ENCODE assay signal across 27 mouse cellular contexts in genomic region chr17:83210531-83210930, GRCm38 (mm10). TPM values are rescaled to one million over a fixed set of nuclear protein-coding genes. Genes with fewer than 3 reads are reported as not detected.
DNase-seq lines count a peak whose midpoint lies in the region; ATAC-seq and TF ChIP-seq lines count a peak whose summit lies in the region.
"Had no signal": no experiment of that assay in that cellular context is flagged by ENCODE, and none has a peak within 500 bp of the region (broad histone marks: within the 10 kb centered on the region; RNA-seq: fewer than 3 reads in every experiment).

No protein-coding gene starts in this region.

- no peak for TF ChIP-seq CTCF in lung, postnatal 0 days (IDR thresholded peaks at IDR 0.05)

- no peak overlapping the region for H3K9ac ChIP-seq in forebrain, embryonic 12.5 days
- H3K9ac ChIP-seq in lung, postnatal 0 days (replicated peaks; ENCODE audit: low read depth) = no peak overlapping the region
- H3K9ac ChIP-seq: embryonic facial prominence, embryonic 15.5 days; heart, embryonic 15.5 days; limb, embryonic 13.5 days; liver, embryonic 13.5 days; midbrain, embryonic 13.5 days had no signal

- H3K27me3 ChIP-seq in forebrain, embryonic 10.5 days (ENCODE audit: poor library complexity, severe bottlenecking) = peaks cover 83% of the 10 kb centered on the region
- H3K27me3 ChIP-seq in forebrain, embryonic 12.5 days = peaks cover 52% of the 10 kb centered on the region
- no peaks in the 10 kb centered on the region for H3K27me3 ChIP-seq in lung, postnatal 0 days (replicated peaks; ENCODE audit: insufficient read depth, low read length)
- H3K27me3 ChIP-seq: heart, embryonic 15.5 days had no signal

- H3K36me3 ChIP-seq in forebrain, embryonic 10.5 days (replicated peaks) = no peaks in the 10 kb centered on the region
- no peaks in the 10 kb centered on the region for H3K36me3 ChIP-seq in forebrain, embryonic 12.5 days (replicated peaks)
- H3K36me3 ChIP-seq in lung, postnatal 0 days (ENCODE audit: insufficient read depth, low read length) = no peaks in the 10 kb centered on the region
- H3K36me3 ChIP-seq: embryonic facial prominence, embryonic 15.5 days; heart, embryonic 15.5 days; limb, embryonic 13.5 days; liver, embryonic 13.5 days; midbrain, embryonic 13.5 days had no signal

- H3K4me1 ChIP-seq in forebrain, embryonic 10.5 days = peaks cover 49% of the 10 kb centered on the region
- H3K4me1 ChIP-seq in forebrain, embryonic 12.5 days = peaks cover 19% of the 10 kb centered on the region
- H3K4me1 ChIP-seq in lung, postnatal 0 days (ENCODE audit: insufficient read depth, low read depth, low read length) = 0 out of 2 replicates have a peak, but pooled peaks cover 5% of the 10 kb centered on the region

- no peak overlapping the region for H3K4me3 ChIP-seq in forebrain, embryonic 10.5 days
- H3K4me3 ChIP-seq in forebrain, embryonic 12.5 days (replicated peaks) = no peak overlapping the region
- no peak overlapping the region for H3K4me3 ChIP-seq in lung, postnatal 0 days (ENCODE audit: low read depth, low read length)
- H3K4me3 ChIP-seq: embryonic facial prominence, embryonic 15.5 days; heart, adult 2 months; heart, embryonic 15.5 days; layer of hippocampus, adult 2 months; limb, embryonic 13.5 days; liver, embryonic 13.5 days; megakaryocyte, embryonic 14.5 days; midbrain, embryonic 13.5 days had no signal

- TF ChIP-seq EP300 in lung, postnatal 0 days (IDR thresholded peaks at IDR 0.05) = no peak

- ATAC-seq in forebrain, embryonic 12.5 days (ENCODE audit: low FRiP score) = no peak
- no peak for ATAC-seq in lung, postnatal 0 days
- ATAC-seq: forebrain, embryonic 16.5 days; hindbrain, postnatal 0 days; intestine, postnatal 0 days; midbrain, embryonic 13.5 days had no signal

- no peak for DNase-seq in forebrain, embryonic 10.5 days (ENCODE audit: extremely low spot score, low spot score)
- peak; percentile 34 for DNase-seq in heart, postnatal 4 days
- DNase-seq in heart, adult 8-10 months (ENCODE audit: low spot score) = no peak
- peak; percentile 60 for DNase-seq in gastrocnemius, postnatal 25 days
- DNase-seq in c-Kit-positive CD71-positive TER-119-positive erythroid progenitor cells, embryonic 14.5 days (ENCODE audit: low spot score) = no peak
- DNase-seq in lung, postnatal 0 days (ENCODE audit: low spot score) = no peak
- DNase-seq: B cell, adult 2 months; cerebellum, adult 8-10 months; kidney, postnatal 25 days; liver, embryonic 13.5 days; lung, adult 2 months; lung, postnatal 36 days; right cerebral cortex, postnatal 14 days; thymus, postnatal 14 days had no signal

- WGBS in forebrain, embryonic 10.5 days = 75% methylated on average over 5 of the region's 5 CpGs
- WGBS in forebrain, embryonic 12.5 days = 79% methylated on average over 5 of the region's 5 CpGs
- WGBS in lung, postnatal 0 days = 52% methylated on average over 5 of the region's 5 CpGs

- H3K27ac ChIP-seq in forebrain, embryonic 10.5 days = 0 out of 2 replicates have a peak overlapping the region, but pooled peaks have one; percentile 0
- no peak overlapping the region for H3K27ac ChIP-seq in forebrain, embryonic 12.5 days
- no peak overlapping the region for H3K27ac ChIP-seq in lung, postnatal 0 days (ENCODE audit: low read length)
- H3K27ac ChIP-seq: embryonic facial prominence, embryonic 15.5 days; heart, adult 2 months; heart, embryonic 15.5 days; hindbrain, postnatal 0 days; layer of hippocampus, adult 2 months; limb, embryonic 13.5 days; liver, embryonic 13.5 days; midbrain, embryonic 13.5 days had no signal

- no peak overlapping the region for H3K4me2 ChIP-seq in forebrain, embryonic 12.5 days
- no peak overlapping the region for H3K4me2 ChIP-seq in lung, postnatal 0 days (replicated peaks; ENCODE audit: low read depth, low read length)
- H3K4me2 ChIP-seq: embryonic facial prominence, embryonic 15.5 days; heart, embryonic 15.5 days; limb, embryonic 13.5 days; liver, embryonic 13.5 days; midbrain, embryonic 13.5 days had no signal

- H3K9me3 ChIP-seq in forebrain, embryonic 10.5 days = no peaks in the 10 kb centered on the region
- no peaks in the 10 kb centered on the region for H3K9me3 ChIP-seq in forebrain, embryonic 12.5 days
- no peaks in the 10 kb centered on the region for H3K9me3 ChIP-seq in lung, postnatal 0 days (ENCODE audit: low read length)
- H3K9me3 ChIP-seq: embryonic facial prominence, embryonic 15.5 days; heart, embryonic 15.5 days; limb, embryonic 13.5 days; liver, embryonic 13.5 days; megakaryocyte, embryonic 14.5 days; midbrain, embryonic 13.5 days had no signal

RNA-seq across cellular contexts. Expression of gene Pkdcc, which starts 4.6 kb away (rescaled TPM):
- polyA plus RNA-seq in forebrain, embryonic 10.5 days (2016; fragmentation: Nextera tagmentation; extraction: Ambion mirVana) = 6.2 and 6.6 TPM in 2 replicates
- 7.1 and 10.8 TPM in 2 replicates for polyA plus RNA-seq in forebrain, embryonic 12.5 days (2016; fragmentation: Nextera tagmentation; extraction: Ambion mirVana)
- 10 to 100 TPM; 68.1 to 76.6 TPM for total RNA-seq in heart, postnatal 4 days (2021)
- 10 to 100 TPM; 46.4 to 59.2 (median 52.7) TPM for total RNA-seq in heart, adult 8-10 months (2022)
- total RNA-seq in gastrocnemius, postnatal 25 days (2021) = 10 to 100 TPM; 51.3 to 98.7 TPM
- polyA plus RNA-seq in lung, postnatal 0 days (2015; fragmentation: Nextera tagmentation; extraction: Ambion mirVana) = 3.6 and 3.9 TPM in 2 replicates
- total RNA-seq: hematopoietic stem cell, adult 5-6 weeks; MEL had no signal

Comparison
In these comparisons a context has a peak if more than half of its experiments do, and no peak if none do; other contexts are left out.
1. DNase-seq: peak in heart, postnatal 4 days (single experiment) and gastrocnemius, postnatal 25 days (single experiment); none in forebrain, embryonic 10.5 days (single experiment), heart, adult 8-10 months (single experiment), c-Kit-positive CD71-positive TER-119-positive erythroid progenitor cells, embryonic 14.5 days (single experiment) and lung, postnatal 0 days (single experiment).